Mouse (Mus musculus) ES-Bruce4 (cell line): ENCODE results near the gene Olfr844. TPM values are rescaled to one million over a fixed set of nuclear protein-coding genes. Genes with fewer than 3 reads are reported as not detected.

Experiments
- H3K27ac ChIP-seq: 2 replicates; pipeline ENCODE4 v1.5.1; 2012; ENCODE audit warnings: low read length, inconsistent platforms; ENCODE audit not compliant: insufficient read depth
- H3K27me3 ChIP-seq: 2 replicates; pipeline ENCODE4 v1.6.1; 2012; ENCODE audit warnings: mild to moderate bottlenecking, low read length, inconsistent platforms; ENCODE audit not compliant: control insufficient read depth, poor library complexity, insufficient read depth, severe bottlenecking
- H3K36me3 ChIP-seq: 2 replicates; pipeline ENCODE4 v1.6.1; 2012; ENCODE audit warnings: inconsistent platforms, mild to moderate bottlenecking, low read length, moderate library complexity; ENCODE audit not compliant: control insufficient read depth, poor library complexity, insufficient read depth, severe bottlenecking
- H3K4me1 ChIP-seq: one replicate; pipeline ENCODE4 v1.8.1; 2011; ENCODE audit warnings: low read length; ENCODE audit not compliant: control insufficient read depth, insufficient read depth
- H3K4me3 ChIP-seq: 2 replicates; pipeline ENCODE4 v1.5.1; 2011; ENCODE audit warnings: low read depth, mild to moderate bottlenecking, low read length
- H3K9ac ChIP-seq: 2 replicates; pipeline ENCODE4 v1.6.1; 2012; ENCODE audit warnings: low read depth, mild to moderate bottlenecking, inconsistent platforms; ENCODE audit not compliant: poor library complexity, severe bottlenecking
- H3K9me3 ChIP-seq: replicated peaks from 2 replicates; pipeline ENCODE4 v1.6.1; 2012; ENCODE audit warnings: mild to moderate bottlenecking, low read length, inconsistent platforms; ENCODE audit not compliant: control insufficient read depth, poor library complexity, insufficient read depth, severe bottlenecking
- CTCF ChIP-seq: IDR thresholded peaks from one replicate; pipeline ENCODE4 v1.8.1; 2011; ENCODE audit warnings: low read depth, low read length
- EP300 ChIP-seq: IDR thresholded peaks from 2 replicates; pipeline ENCODE4 v1.6.1; 2011; ENCODE audit warnings: low read depth, low read length; ENCODE audit not compliant: insufficient read depth
- POLR2A ChIP-seq: IDR thresholded peaks from one replicate; pipeline ENCODE4 v1.8.1; 2011; ENCODE audit warnings: low read length; ENCODE audit not compliant: insufficient read depth
- polyA plus RNA-seq: library from polyadenylated mRNA; stranded (reverse); fragments of >200 nt; gene quantifications from 2 replicates; pipeline ENCODE4 v1.2.4, GENCODE M21; 2011; ENCODE audit warnings: low read depth; ENCODE audit not compliant: missing spikeins, insufficient read depth, insufficient read length

Olfr844 gene
- not detected in 2 replicates for polyA plus RNA-seq

GRCm38 (mm10) chr9:19316047-19316446 is at the start of gene Olfr844:
TSS of gene Olfr844 (plus strand) at chr9:19316347.
- Histone ChIP-seq H3K27me3 (no peaks in the 10 kb centered on the region), H3K9me3 (no peaks in the 10 kb centered on the region), H3K9ac (no peak within 1 kb of the TSS), H3K4me3 (no peak within 1 kb of the TSS), H3K4me1 (no peaks in the 10 kb centered on the region), H3K36me3 (no peaks in the 10 kb centered on the region), H3K27ac (no peak within 1 kb of the TSS)
- TF ChIP-seq POLR2A, result no peak
- TF ChIP-seq CTCF, result no peak
- no peak for TF ChIP-seq EP300

DNA sequence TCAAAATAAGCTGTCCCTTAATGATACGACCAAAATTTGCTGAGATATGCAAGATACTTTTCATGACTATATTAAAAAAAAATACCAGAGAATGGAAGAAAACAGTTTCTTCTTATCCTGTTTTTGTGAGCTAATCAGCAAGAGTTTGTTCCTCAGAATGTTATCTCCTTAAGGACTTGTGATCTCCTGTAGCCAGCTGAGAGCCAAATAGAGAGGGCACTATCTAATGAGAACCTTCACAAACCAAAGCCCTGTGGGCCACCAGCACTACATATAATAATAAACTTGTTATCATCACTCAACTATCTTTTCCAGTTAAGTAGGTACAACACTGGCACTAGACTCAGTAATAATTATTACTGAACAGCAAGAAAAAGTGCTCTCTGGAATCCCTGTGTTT is 20.0 kb downstream of the Olfr844 start, which contains the start of gene Olfr845:
TSS of gene Olfr845 (plus strand) at position 301 of the 400 bp plus-strand sequence.
- Histone ChIP-seq H3K4me3 (no peak within 1 kb of the TSS), H3K9ac (no peak within 1 kb of the TSS), H3K4me1 (no peaks in the 10 kb centered on the region), H3K27ac (no peak within 1 kb of the TSS), H3K36me3 (no peaks in the 10 kb centered on the region), H3K9me3 (no peaks in the 10 kb centered on the region), H3K27me3 (no peaks in the 10 kb centered on the region)
- TF ChIP-seq CTCF (no peak), POLR2A (no peak), EP300 (no peak)

DNA sequence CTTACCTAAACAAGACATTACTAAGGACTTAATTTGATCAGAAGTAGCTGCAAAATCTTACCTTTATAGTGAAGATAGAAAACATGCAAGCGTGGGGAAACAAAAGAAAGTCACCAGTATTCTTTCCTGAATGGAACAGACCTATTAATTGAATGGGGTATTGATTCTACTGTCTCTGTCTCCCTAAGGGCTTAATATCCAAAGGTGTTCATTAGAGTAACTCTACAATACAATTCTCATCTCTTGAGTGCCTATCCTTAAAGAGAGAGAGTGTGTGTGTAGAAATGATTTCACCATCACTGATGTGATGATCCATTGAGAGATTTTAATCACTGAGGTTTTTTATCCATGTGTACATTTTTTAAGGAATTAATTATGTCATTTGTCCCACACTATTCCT is 47.8 kb downstream of the Olfr844 start, which contains the start of gene Olfr846:
TSS of gene Olfr846 (minus strand) at position 101 of the 400 bp plus-strand sequence.
- H3K27ac ChIP-seq, result no peak within 1 kb of the TSS
- H3K9me3 ChIP-seq, result no peaks in the 10 kb centered on the region
- no peak within 1 kb of the TSS for H3K9ac ChIP-seq
- H3K4me1 ChIP-seq, result no peaks in the 10 kb centered on the region
- H3K27me3 ChIP-seq, result no peaks in the 10 kb centered on the region; the same call in 1 of the 2 replicates
- H3K4me3 ChIP-seq, result no peak within 1 kb of the TSS
- no peak for TF ChIP-seq POLR2A
- TF ChIP-seq CTCF, result no peak
- TF ChIP-seq EP300, result no peak
- H3K36me3 ChIP-seq, result no peaks in the 10 kb centered on the region

Other genes starting within 250 kb of the Olfr844 start
- gene Olfr836, start 196.0 kb upstream of the Olfr844 start, polyA plus RNA-seq, result not detected in 2 replicates
- gene Olfr837, start 180.0 kb upstream of the Olfr844 start, polyA plus RNA-seq, result not detected in 2 replicates
- 0.07 TPM in 1 of 2 replicates, not detected in the other for gene Olfr839-ps1, start 139.0 kb upstream of the Olfr844 start, polyA plus RNA-seq
- gene Olfr843, start 64.4 kb upstream of the Olfr844 start, polyA plus RNA-seq, result not detected in 2 replicates
- gene Olfr845, start 20.1 kb downstream of the Olfr844 start, polyA plus RNA-seq, result not detected in 2 replicates
- gene Olfr846, start 47.7 kb downstream of the Olfr844 start, polyA plus RNA-seq, result not detected in 2 replicates
- not detected in 2 replicates for gene Olfr847, start 62.3 kb downstream of the Olfr844 start, polyA plus RNA-seq
- not detected in 2 replicates for gene Olfr849, start 123.9 kb downstream of the Olfr844 start, polyA plus RNA-seq
- gene Olfr850, start 161.9 kb downstream of the Olfr844 start, polyA plus RNA-seq, result not detected in 2 replicates
- not detected in 2 replicates for gene Olfr851, start 176.9 kb downstream of the Olfr844 start, polyA plus RNA-seq
- gene Olfr853, start 224.7 kb downstream of the Olfr844 start, polyA plus RNA-seq, result not detected in 2 replicates